Mouse (Mus musculus): ENCODE data around the gene Lrrc41. TPM values are rescaled to one million over a fixed set of nuclear protein-coding genes. Genes with fewer than 3 reads are reported as not detected.

The Lrrc41 gene
- total and polyA plus RNA-seq, 3 experiments, result 44.9 to 109 (median 55.8) TPM

DNA sequence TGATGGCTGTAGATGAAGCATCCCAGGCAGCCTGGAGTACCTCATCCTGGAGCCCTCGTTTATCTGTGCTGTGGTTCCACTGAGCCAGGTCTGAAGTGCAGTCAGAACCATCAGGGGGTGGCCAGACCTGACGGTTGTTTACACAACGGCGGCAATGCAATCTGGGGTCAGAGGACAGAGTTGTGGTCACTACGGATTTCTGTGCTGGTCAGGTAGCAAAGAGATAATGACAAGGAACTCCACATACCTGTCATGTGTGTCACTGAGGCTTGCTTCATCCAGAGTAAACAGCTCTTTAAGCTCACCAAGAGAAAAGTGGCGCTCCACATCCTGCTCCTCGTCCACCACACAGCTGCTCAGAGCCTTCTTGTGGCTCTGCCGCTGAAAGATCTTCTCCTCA is 22.1 kb downstream of the Lrrc41 start:
- no peak for DNase-seq (ENCODE audit: low spot score)
- peaks cover 89% of the 10 kb centered on the region for H3K36me3 ChIP-seq (replicated peaks)
- H3K4me3 ChIP-seq (ENCODE audit: low read depth, low read length), result no peak overlapping the region
- no peak for ATAC-seq (ENCODE audit: extremely low read depth, insufficient number of reproducible peaks, low FRiP score, poor library complexity, severe bottlenecking)
- peaks cover 63% of the 10 kb centered on the region for H3K4me1 ChIP-seq (ENCODE audit: insufficient read depth, low read depth, low read length)
- no peaks in the 10 kb centered on the region for H3K27me3 ChIP-seq (ENCODE audit: insufficient read depth, low read length)
- TF ChIP-seq GATA1 (IDR thresholded peaks at IDR 0.05; ENCODE audit: borderline replicate concordance, low read length) (no peak), CTCF (IDR thresholded peaks at IDR 0.05; ENCODE audit: low read depth, low read length) (no peak), POLR2AphosphoS5 (IDR thresholded peaks at IDR 0.05; ENCODE audit: insufficient replicate concordance, low read depth, low read length) (no peak), TAL1 (conservative IDR thresholded peaks at IDR 0.05; ENCODE audit: low read depth, low read length) (no peak), GATA2 (IDR thresholded peaks at IDR 0.05; ENCODE audit: borderline replicate concordance, low read depth, low read length) (no peak)
- H3K9me3 ChIP-seq (replicated peaks), result no peaks in the 10 kb centered on the region

DNA sequence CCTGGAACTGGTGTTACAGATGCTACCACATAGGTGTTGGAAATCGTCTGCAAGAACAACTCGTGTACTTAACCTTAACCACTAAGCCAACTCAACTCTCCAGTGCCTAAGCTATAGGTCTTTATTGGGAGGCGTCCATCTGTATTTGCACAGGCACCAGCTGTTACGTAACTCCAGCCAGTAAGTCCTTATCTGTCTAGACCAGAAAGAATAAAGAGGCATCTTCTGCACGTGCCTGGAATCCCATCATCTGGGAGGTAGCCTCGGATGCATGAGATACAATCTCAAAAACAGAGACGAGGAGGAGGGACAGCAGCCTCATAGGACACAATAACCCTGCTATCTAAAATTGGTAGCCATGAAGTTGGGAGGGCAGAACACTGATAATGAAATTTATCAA is 25.9 kb downstream of the Lrrc41 start:
- peak; percentile 59 for DNase-seq (ENCODE audit: low spot score)
- H3K27me3 ChIP-seq (ENCODE audit: insufficient read depth, low read length), result no peaks in the 10 kb centered on the region
- H3K36me3 ChIP-seq (replicated peaks), result peaks cover 88% of the 10 kb centered on the region
- no peaks in the 10 kb centered on the region for H3K9me3 ChIP-seq (replicated peaks)
- ATAC-seq (ENCODE audit: extremely low read depth, insufficient number of reproducible peaks, low FRiP score, poor library complexity, severe bottlenecking), result peak; percentile 91
- H3K4me1 ChIP-seq (ENCODE audit: insufficient read depth, low read depth, low read length), result peaks cover 78% of the 10 kb centered on the region
- TF ChIP-seq GATA2 (IDR thresholded peaks at IDR 0.05; ENCODE audit: borderline replicate concordance, low read depth, low read length) (0 out of 2 replicates have a peak, but pooled peaks have one; percentile 15), CTCF (IDR thresholded peaks at IDR 0.05; ENCODE audit: low read depth, low read length) (no peak), GATA1 (IDR thresholded peaks at IDR 0.05; ENCODE audit: borderline replicate concordance, low read length) (no peak), POLR2AphosphoS5 (IDR thresholded peaks at IDR 0.05; ENCODE audit: insufficient replicate concordance, low read depth, low read length) (no peak), TAL1 (conservative IDR thresholded peaks at IDR 0.05; ENCODE audit: low read depth, low read length) (peak; percentile 95)
- H3K4me3 ChIP-seq (ENCODE audit: low read depth, low read length), result no peak overlapping the region; the same call in 1 of the 2 replicates

DNA sequence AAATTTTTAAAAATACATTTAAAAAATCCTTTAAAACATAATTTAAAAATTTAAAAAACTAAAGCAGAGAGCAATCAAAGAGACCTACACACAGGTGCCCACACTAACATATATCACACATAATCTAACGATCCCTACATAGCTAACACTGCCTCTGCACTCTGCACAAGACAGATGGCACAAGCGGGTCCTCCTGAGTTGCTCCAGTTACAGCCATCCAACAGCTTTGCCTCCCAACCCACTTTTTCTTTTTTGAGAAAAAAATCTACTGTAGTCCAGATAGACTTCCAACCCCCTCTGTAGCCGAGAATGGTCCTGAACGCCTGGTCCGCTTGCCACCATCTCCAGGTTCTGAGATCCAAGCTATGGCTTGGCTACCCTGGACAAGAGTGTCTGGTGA is 30.2 kb downstream of the Lrrc41 start:
- H3K4me1 ChIP-seq (ENCODE audit: insufficient read depth, low read depth, low read length), result peaks cover 52% of the 10 kb centered on the region
- H3K27me3 ChIP-seq (ENCODE audit: insufficient read depth, low read length), result no peaks in the 10 kb centered on the region
- ATAC-seq (ENCODE audit: extremely low read depth, insufficient number of reproducible peaks, low FRiP score, poor library complexity, severe bottlenecking) (no peak), DNase-seq (ENCODE audit: low spot score) (no peak)
- H3K36me3 ChIP-seq (replicated peaks), result peaks cover 78% of the 10 kb centered on the region
- H3K4me3 ChIP-seq (ENCODE audit: low read depth, low read length), result no peak overlapping the region
- no peaks in the 10 kb centered on the region for H3K9me3 ChIP-seq (replicated peaks)
- TF ChIP-seq POLR2AphosphoS5 (IDR thresholded peaks at IDR 0.05; ENCODE audit: insufficient replicate concordance, low read depth, low read length), result no peak
- TF ChIP-seq GATA2 (IDR thresholded peaks at IDR 0.05; ENCODE audit: borderline replicate concordance, low read depth, low read length), result no peak
- TF ChIP-seq TAL1 (conservative IDR thresholded peaks at IDR 0.05; ENCODE audit: low read depth, low read length), result no peak
- TF ChIP-seq CTCF (IDR thresholded peaks at IDR 0.05; ENCODE audit: low read depth, low read length), result no peak
- TF ChIP-seq GATA1 (IDR thresholded peaks at IDR 0.05; ENCODE audit: borderline replicate concordance, low read length), result no peak

DNA sequence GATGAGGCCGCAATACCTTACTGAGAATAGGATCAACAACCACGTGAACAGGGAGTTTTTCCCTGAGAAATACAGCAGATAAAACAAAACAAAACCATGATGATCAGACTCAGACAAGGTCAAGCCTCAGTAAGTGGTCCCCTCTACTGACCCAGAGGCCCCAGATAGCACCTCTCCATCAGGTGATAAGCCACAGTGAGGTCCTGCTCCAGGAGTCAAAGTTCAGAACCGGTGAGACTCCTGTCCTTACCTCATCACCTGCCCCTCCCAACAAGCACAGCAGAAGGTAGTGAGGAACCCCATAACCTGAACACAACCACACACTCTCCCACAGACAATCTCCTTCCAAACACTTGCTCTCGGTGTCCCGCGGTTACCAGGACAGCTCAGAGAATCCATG is 35.6 kb downstream of the Lrrc41 start:
- H3K36me3 ChIP-seq (replicated peaks), result peaks cover 87% of the 10 kb centered on the region
- no peak for ATAC-seq (ENCODE audit: extremely low read depth, insufficient number of reproducible peaks, low FRiP score, poor library complexity, severe bottlenecking)

DNA sequence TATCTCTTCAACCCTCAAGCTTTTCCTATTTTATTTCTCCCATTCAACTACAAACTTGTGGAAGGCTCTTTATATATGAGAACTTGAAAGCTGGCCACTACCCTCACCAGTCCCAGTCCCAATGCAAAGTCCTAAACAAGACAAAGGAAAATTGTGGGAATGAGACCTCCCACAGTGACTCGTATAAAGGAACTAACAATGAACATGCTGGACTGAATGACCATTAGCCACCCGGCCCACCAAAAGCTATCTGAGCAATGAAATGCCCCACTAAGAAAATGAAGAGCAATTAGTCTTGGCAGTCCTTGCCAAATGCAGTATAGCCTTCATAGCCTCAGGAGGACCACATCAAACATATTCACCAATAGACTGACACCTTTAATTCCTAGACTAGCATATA is 36.4 kb downstream of the Lrrc41 start:
- TF ChIP-seq TAL1 (conservative IDR thresholded peaks at IDR 0.05; ENCODE audit: low read depth, low read length), result no peak
- TF ChIP-seq GATA2 (IDR thresholded peaks at IDR 0.05; ENCODE audit: borderline replicate concordance, low read depth, low read length), result no peak
- TF ChIP-seq POLR2AphosphoS5 (IDR thresholded peaks at IDR 0.05; ENCODE audit: insufficient replicate concordance, low read depth, low read length), result no peak
- TF ChIP-seq CTCF (IDR thresholded peaks at IDR 0.05; ENCODE audit: low read depth, low read length), result no peak
- TF ChIP-seq GATA1 (IDR thresholded peaks at IDR 0.05; ENCODE audit: borderline replicate concordance, low read length), result no peak
- no peak for ATAC-seq (ENCODE audit: extremely low read depth, insufficient number of reproducible peaks, low FRiP score, poor library complexity, severe bottlenecking)
- Histone ChIP-seq H3K27me3 (ENCODE audit: insufficient read depth, low read length) (no peaks in the 10 kb centered on the region), H3K4me1 (ENCODE audit: insufficient read depth, low read depth, low read length) (peaks cover 18% of the 10 kb centered on the region; the same call in 1 of the 2 replicates), H3K9me3 (replicated peaks) (no peaks in the 10 kb centered on the region), H3K4me3 (ENCODE audit: low read depth, low read length) (no peak overlapping the region), H3K36me3 (replicated peaks) (peaks cover 89% of the 10 kb centered on the region)
- no peak for DNase-seq (ENCODE audit: low spot score)

More for the DNA sequence above, 35.6 kb downstream of the Lrrc41 start:
- TF ChIP-seq CTCF (IDR thresholded peaks at IDR 0.05; ENCODE audit: low read depth, low read length) (no peak), TAL1 (conservative IDR thresholded peaks at IDR 0.05; ENCODE audit: low read depth, low read length) (no peak), GATA1 (IDR thresholded peaks at IDR 0.05; ENCODE audit: borderline replicate concordance, low read length) (no peak), POLR2AphosphoS5 (IDR thresholded peaks at IDR 0.05; ENCODE audit: insufficient replicate concordance, low read depth, low read length) (no peak), GATA2 (IDR thresholded peaks at IDR 0.05; ENCODE audit: borderline replicate concordance, low read depth, low read length) (no peak)
- H3K27me3 ChIP-seq (ENCODE audit: insufficient read depth, low read length), result no peaks in the 10 kb centered on the region
- H3K4me3 ChIP-seq (ENCODE audit: low read depth, low read length), result no peak overlapping the region
- DNase-seq (ENCODE audit: low spot score), result no peak
- no peaks in the 10 kb centered on the region for H3K9me3 ChIP-seq (replicated peaks)
- H3K4me1 ChIP-seq (ENCODE audit: insufficient read depth, low read depth, low read length), result peaks cover 18% of the 10 kb centered on the region; the same call in 1 of the 2 replicates

DNA sequence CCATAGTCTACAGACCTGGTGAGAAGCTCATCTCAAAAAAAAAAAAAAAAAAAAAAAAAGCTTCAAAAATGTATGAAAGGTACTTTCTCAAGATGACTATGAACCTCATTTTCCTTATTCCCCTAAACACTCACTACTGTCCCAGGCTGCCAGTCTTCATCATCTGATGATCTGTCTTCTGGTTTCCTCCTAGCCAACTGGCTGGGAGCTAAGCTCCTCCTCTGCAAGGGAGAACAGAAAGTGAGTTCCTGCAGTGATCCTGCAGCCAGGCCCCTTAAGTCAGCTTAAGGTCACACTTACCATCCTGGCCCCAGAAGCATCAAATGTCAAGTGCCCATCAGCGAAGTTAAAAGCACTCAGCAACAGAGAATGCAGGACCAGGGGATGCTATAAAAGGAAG is 47.7 kb downstream of the Lrrc41 start:
- DNase-seq (ENCODE audit: low spot score) (no peak), ATAC-seq (ENCODE audit: extremely low read depth, insufficient number of reproducible peaks, low FRiP score, poor library complexity, severe bottlenecking) (no peak)
- H3K9me3 ChIP-seq (replicated peaks), result no peaks in the 10 kb centered on the region
- H3K4me3 ChIP-seq (ENCODE audit: low read depth, low read length), result peak overlapping the region; percentile 74
- TF ChIP-seq CTCF (IDR thresholded peaks at IDR 0.05; ENCODE audit: low read depth, low read length), result no peak
- TF ChIP-seq TAL1 (conservative IDR thresholded peaks at IDR 0.05; ENCODE audit: low read depth, low read length), result no peak
- TF ChIP-seq POLR2AphosphoS5 (IDR thresholded peaks at IDR 0.05; ENCODE audit: insufficient replicate concordance, low read depth, low read length), result no peak
- no peak for TF ChIP-seq GATA1 (IDR thresholded peaks at IDR 0.05; ENCODE audit: borderline replicate concordance, low read length)
- TF ChIP-seq GATA2 (IDR thresholded peaks at IDR 0.05; ENCODE audit: borderline replicate concordance, low read depth, low read length), result no peak
- peaks cover 53% of the 10 kb centered on the region for H3K4me1 ChIP-seq (ENCODE audit: insufficient read depth, low read depth, low read length)
- H3K36me3 ChIP-seq (replicated peaks), result peaks cover 41% of the 10 kb centered on the region
- no peaks in the 10 kb centered on the region for H3K27me3 ChIP-seq (ENCODE audit: insufficient read depth, low read length)
